Mouse (Mus musculus): Measurements from ENCODE around the gene Rab26. TPM values are rescaled to one million over a fixed set of nuclear protein-coding genes. Genes with fewer than 3 reads are reported as not detected.

Gene Rab26
- total RNA-seq, 4 experiments from 2014 or later: 41.3 to 54.4 (median 48.4) TPM

DNA sequence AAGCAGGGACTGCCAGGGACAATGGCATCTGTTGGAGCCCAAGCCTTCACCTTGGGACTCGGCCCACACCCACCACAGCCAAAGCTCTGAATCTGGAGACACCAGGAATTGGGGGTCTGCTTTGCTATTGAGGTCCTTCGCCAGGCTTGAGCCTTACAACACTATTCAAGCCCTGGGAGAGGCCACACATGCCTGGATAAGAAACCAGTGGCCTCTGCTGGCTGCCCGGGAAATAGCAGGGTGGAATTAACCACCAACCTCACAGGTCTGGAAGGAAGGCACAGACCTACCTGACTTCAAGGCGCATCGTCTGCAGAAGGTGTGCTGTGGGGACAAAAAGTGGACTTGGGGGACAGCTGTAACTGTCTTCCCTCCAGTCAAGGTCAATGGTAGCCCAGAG lies 20.4 kb downstream of the Rab26 start:
- DNase-seq (ENCODE audit: low spot score in 2 of 2): no peak

DNA sequence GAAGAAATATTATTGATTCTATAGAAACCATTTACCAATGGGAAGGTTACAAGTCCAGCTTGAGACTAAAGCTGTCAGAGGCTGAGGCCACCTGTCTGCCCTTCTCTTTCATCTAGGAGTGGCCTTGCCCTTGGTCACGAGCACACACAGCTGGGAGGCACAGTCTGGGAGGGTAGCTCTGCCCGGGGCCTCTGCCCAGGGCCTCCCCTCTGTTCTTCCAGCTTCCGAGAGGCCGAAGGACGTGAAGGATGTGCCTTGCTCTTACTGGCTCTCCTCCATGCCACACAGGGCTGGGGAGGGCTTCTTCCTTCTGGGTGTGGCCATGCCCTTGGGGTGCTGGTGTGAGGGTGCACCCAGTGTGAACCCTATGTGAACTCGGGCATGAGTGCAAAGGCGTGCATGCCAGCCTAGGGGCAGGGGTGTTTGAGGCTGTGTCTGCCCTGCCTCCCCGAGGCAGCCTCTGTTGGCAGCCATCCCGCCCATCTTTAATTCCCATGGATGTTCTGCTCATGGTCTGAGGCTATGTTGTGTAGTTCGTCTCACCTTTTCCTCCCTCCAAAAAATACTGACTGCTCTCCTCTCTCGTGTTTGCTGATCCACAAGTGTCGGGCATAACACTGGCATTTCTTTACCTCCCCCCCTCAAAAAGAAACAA lies 26.1 kb downstream of the Rab26 start:
- peak in 1 of 2 experiments; percentile 18 for DNase-seq (ENCODE audit: low spot score in 2 of 2)

DNA sequence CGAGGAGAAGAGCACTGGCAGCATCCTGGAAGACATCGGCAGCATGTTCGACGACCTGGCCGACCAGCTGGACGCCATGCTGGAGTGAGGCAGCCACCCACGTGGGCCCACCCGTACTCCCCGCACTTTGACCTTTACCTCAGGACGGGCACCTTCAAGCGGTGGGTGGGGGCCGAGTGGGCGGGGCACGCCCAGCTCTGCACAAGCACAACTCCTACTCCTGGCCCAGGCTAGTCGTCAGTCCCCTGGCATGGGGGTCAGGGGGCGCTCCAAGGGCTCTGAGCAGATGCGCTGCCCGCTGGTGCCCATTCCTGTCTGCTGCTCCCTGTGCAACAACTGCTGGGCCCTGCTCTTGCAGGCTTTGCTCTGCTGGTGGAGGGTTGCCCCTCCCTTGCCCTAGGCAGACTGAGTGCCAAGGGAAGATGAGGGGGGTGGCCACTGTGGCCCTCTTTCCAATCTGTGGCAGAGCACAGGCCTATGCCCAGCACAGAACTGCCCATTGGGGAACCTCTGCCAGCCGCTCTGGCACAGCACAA lies 26.8 kb downstream of the Rab26 start:
- DNase-seq (ENCODE audit: low spot score in 2 of 2): peak in 1 of 2 experiments; percentile 59

DNA sequence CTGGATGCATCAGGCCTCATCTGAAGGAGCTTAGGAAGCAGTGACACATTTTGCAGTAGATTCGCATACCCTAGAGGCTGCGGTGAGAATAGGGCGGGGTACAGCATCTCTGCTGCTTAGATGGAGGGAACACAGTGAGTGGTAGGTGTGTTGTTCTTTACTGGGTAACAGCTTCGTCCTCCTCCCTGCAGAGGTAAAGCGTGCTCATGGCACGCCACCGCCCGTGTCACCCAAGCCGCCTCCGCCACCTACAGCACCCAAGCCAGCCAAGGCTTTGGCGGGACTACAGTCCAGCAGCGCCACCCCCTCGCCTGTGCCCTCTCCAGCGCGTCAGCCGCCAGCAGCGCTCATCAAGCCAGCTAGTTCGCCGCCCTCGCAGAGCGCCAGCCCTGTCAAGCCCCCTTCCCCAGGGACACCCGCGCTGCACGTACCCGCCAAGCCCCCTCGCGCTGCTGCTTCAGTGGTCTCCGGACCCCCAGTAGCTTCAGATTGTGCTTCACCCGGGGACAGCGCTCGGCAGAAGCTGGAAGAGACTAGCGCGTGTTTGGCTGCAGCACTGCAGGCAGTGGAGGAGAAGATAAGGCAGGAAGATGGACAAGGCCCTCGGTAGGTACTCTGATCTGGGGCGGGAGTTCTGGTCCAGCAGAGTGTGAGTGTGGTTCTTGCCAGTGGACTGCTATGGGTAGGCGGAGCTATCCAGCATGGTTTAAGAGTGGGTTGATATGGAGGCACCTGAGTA lies 27.5 kb downstream of the Rab26 start:
- DNase-seq (ENCODE audit: low spot score in 2 of 2): peak in 1 of 2 experiments; percentile 74

DNA sequence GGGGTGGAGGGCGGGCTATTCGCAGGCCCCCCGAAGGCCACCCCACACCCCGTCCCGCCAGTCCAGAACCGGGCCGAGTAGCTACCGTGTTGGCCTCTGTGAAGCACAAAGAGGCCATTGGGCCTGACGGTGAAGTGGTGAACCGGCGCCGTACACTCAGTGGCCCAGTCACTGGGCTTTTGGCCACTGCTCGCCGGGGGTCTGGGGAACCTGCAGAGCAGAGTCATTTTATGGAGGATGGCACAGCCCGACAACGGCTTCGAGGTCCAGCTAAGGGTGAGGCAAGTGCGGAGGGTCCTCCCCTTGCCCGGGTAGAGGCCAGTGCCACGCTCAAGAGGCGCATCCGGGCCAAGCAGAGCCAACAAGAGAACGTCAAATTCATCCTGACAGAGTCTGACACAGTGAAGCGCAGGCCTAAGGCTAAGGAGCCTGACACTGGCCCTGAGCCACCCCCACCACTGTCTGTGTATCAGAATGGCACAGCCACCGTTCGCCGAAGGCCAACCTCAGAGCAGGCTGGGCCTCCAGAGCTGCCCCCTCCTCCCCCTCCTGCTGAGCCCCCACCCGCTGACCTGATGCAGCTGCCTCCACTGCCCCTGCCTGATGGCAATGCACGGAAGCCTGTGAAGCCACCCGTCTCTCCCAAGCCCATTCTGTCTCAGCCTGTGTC lies 28.6 kb downstream of the Rab26 start:
- peak in 1 of 2 experiments; percentile 12 for DNase-seq (ENCODE audit: low spot score in 2 of 2)

DNA sequence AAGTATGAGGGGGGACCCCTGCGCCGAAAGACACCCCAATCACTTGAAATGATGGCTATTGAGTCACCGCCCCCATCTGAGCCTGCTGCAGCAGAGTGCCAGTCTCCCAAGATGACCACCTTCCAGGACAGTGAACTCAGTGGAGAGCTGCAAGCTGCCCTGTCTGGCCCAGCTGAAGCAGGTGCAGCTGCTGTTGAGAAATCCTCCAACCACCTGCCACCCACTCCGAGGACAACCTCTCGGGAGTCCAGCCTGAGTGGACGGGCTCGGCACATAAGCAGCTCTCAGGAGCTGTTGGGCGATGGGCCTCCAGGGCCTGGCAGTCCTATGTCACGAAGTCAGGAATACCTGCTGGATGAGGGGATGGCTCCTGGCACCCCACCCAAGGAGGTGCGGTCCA lies 29.9 kb downstream of the Rab26 start:
- no peak for DNase-seq (ENCODE audit: low spot score in 2 of 2)

DNA sequence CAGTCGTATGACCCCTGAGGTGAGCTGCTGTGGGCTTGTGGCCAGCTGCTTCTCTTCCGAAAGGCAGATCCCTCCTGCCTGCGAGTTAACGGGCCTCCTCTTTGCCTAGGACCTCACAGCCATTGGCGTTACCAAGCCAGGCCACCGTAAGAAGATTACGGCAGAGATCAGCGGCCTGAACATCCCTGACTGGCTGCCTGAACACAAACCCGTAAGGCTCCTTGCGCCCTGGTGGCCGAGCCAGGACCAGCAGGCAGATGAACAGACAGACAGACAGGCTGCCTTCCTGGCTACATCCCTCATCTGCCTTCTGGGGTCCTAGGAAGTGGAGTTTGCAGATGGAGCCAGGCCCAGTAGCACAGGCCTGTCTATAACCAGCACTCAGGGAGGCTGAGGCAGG lies 31.8 kb downstream of the Rab26 start:
- no peak for DNase-seq (ENCODE audit: low spot score in 2 of 2)

DNA sequence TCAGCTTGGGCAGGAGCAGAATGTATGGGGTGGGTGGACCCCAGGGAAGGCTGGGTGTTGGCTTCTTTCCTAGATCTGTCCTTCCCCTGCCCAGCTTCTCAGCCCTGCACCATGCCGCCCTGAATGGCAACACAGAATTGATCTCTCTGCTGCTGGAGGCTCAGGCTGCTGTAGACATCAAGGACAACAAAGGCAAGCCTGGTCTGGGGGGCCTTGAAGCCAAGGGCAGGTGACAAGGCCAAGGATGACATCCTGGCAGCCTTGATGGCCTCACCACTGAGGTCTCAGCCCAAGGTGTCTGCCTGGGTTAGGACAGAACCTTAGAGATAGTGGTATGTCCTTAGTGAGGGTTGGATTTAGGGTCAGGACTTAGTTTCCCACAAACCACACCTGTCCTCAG lies 38.0 kb downstream of the Rab26 start:
- DNase-seq (ENCODE audit: low spot score in 2 of 2): peak in 1 of 2 experiments; percentile 13

DNA sequence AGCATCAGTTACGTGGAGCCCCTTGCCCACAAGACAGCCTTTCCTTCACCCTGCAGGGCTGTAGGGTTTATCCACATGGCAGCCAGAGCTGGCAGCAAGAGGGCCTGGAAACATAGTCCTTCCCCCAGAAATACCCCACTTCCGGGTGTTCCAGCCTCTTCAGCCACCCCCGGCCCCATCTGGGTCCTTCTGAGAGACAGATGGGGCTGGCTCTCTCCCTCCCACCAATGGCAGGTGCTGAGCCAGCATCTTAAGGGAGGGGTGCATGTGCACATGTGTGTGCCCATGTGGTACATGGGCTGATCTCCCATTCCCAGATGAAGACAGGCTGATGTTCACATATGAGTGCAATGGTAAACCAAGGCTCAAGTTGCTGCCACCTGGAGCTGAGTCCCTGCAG lies 38.6 kb downstream of the Rab26 start:
- DNase-seq (ENCODE audit: low spot score in 2 of 2): peak in 1 of 2 experiments; percentile 80

DNA sequence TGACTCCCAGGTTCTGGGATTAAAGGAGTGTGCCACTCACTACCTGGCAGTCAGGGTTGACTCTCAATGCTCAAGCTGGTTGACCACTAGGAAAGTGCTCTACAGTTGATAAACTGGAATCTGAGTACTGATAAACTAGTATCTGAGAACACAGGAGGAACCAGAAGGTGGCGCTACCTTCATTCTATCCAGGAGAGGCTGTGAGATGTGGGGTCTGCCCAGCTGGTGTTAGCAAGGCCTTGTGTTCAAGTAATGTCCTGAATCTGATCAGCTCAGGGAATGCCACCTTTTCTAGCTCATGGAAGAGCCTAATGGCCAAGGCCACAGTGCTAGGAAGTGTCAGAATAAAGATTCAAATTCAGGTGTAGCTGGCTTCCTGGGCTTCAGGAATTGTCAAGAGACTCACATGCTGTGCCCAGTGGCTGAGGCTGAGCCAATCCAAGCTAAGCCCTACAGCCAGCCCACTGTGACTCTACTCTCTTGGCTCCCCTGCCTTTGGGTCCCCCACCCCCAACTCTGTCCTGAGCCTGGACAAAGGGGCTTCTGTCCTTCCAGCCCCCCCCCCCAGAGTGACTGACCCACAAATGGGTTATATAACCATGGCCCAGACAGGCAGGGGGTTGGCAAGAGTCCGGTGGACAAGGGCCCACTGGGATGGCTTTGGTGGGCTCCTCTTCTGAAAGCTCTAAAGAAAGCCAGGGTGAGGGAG lies 39.2 kb downstream of the Rab26 start:
- peak in 1 of 2 experiments; percentile 71 for DNase-seq (ENCODE audit: low spot score in 2 of 2)

DNA sequence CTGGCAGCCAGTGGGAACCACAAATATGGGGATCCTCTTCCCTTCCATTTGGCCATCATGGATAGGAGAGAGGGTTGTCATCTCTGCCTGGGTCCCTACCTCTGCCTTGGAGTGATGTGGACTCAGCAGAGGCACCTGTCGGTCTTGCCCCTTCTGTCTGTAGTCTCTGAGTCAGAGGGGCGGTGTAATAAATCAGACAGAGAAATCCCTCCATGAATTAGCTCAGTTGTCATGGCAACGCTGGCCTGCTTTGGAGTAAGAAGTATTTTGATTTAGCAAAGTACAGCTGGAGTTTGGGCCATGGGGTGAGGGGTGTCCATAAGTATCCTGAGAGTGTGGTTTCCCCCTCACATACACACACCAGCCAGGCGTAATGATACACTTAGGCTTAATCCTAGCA lies 43.6 kb downstream of the Rab26 start:
- no peak for DNase-seq (ENCODE audit: low spot score in 2 of 2)

DNA sequence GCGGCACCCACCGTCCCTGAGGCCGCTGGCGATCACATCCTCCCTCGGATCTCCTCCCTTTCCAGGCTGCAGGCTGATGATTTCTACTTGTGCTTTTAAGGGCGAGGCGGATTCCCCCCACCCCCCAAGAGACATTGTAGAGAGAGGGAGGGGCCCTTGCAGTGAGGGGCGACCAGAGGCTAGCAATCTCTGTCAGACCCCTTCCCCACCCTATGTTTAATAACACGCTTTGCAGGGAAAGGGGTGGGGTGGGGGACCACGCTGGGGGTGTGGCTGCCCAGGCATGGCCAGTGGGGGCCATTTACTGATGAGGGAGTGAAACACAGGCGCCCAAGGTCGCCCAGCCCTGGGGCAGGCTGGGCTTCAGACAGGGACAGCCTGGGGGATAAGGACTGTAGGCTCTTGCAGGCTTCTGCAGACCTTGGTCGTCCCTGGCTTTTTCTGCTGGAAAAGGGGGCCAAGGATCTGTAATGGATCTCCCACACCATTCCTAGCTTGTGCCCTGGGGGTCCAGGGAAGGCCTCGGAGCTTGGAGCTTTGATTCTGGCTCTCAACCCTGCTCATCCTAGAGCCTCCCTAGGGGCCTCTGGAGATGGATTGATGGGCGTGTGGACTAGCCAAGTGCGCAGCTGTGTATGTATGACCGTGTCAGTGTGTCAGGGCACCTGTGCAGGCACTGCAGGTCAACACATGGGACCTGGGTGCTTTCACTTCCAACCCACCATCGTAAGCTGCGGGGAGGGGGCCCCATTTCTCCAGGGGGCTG lies 44.6 kb downstream of the Rab26 start:
- DNase-seq (ENCODE audit: low spot score in 2 of 2): no peak

DNA sequence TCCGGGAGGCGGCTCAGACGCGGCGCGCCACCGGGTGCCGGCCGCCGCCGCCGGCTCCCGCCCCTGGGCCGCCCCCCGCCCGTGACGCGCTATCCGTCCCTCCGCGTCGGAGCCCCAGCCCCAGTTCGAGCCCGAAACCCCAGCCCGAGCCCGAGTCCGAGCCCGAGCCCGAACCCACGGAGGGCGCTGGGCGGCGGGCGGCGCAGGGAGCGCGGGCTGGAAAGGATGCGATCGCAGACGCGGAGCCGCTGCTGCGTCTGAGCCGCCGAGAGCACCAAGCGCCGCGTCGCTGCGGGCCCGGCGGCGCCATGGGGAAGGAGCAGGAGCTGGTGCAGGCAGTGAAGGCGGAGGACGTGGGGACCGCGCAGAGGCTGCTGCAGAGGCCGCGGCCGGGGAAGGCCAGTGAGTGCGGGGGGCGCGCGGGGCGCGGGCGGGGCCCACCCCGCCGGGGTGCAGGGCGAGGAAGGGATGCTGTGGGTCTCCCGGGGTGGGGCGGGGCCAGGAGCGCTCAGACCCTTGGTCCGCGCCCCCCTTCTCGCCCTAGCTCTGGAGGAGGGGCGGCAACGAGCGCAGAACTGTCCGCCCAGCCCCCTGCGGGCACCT lies 45.2 kb downstream of the Rab26 start:
- peak in 1 of 2 experiments; percentile 33 for DNase-seq (ENCODE audit: low spot score in 2 of 2)

DNA sequence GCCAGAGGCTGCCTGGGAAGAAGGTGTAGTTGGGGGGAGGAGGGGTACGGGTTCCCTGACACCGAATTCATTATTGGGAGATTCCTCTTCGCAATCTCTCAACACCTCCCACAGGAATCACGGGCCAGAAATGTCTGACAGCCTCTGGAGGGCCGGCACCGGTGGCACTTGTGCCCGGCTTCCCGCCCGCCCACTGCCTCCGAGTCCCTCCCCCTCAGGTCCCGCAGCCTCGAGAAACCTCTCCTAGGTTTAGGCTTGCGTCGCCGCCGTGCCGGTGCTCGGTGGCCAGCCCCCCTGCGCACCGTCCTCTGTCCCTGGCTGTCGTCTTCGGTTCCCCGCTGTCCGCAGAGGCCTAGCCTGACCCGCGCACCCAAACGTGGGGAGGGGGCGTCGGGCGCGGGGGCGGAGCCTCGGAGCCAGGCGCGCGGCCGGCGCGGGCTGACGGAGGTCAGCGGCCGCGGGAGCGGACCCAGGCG lies 45.8 kb downstream of the Rab26 start, which contains the start of gene Caskin1:
Caskin1 (plus strand) TSS at position 416 of the 476 bp plus-strand sequence.
- DNase-seq (ENCODE audit: low spot score in 2 of 2): peak in 1 of 2 experiments; percentile 77

DNA sequence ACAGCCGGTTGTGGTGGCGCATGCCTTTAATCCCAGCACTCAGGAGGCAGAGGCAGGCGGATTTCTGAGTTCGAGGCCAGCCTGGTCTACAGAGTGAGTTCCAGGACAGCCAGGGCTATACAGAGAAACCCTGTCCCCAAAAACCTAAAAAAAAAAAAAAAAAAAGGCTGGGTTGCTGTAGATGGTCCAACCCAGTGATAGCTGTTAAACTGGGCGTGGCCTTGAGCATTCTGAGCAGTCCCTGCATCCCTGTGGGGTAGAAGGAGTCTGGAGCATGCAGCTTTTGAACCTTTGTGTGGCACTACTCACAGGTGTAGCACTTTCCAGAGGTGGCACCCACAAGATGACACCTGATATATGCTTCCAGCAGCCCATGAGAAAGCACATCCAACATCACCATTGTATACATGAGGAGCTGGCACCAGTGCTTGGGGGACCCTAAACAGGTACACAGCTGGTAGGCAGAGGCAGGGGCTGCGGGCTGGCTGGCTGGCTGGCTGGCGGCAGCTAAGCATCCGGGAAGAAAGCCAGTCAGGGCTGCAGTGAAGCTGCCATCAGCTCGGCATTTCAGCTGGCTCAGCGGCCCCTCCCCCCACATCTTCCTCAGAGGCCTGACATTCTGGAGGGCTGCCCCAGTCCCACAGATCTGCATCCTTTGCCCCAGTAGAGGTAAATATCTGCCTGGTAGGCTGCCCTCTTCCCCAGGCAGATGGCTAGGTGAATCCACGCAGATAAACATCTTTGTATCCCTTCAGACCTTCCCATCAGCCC lies 48.7 kb downstream of the Rab26 start:
- no peak for DNase-seq (ENCODE audit: low spot score in 2 of 2)

DNA sequence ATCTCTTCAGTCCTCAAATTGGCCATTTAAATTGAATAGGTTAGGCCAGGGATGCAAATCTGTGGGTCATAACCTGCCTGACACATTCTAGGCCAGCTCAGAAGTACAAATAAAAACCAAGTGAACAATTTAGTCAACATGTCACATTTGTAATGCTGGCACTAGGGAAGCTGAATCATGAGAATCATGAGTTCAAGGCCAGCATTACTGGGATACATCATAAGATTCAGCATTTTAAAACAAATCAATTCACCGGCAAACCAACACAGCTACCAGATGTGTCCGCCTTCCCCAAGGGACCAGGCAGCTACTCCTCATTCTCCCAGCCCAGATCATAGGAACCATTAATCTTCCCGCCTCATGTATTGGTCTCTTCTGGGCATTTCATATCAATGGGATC lies 50.5 kb downstream of the Rab26 start:
- no peak for DNase-seq (ENCODE audit: low spot score in 2 of 2)

DNA sequence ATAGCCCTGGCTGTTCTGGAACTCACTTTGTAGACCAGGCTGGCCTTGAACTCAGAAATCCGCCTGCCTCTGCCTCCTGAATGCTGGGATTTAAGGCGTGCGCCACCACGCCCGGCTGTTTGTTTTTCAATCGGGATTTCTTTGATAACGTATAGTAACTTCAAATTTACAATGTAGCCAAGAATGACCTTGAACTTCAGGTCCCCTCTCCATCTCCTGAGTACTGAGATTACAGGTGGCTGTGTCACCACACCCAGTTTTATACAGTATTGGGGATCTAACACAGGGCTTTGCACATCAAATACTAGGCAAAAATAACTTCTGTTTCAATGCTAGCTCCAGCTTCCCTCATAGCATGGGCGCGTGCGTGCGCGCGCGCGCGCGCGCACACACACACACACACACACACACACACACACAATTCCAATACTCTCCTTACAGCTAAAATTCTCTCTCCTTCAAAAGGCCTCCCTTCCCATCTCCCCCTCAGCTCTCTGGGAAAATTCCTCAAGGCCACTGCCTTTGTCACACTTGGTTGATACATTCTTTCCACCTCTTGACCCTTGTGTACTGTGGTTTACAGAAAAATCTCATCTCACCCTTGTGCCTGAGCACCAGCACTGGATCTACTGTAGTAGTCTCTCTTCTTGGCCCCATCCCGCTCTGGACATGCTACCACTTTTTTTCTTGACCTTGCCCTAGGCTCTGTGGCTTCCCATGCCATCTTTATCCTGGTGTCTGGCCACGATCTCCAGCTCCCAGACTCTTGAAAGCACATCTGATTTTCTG lies 52.8 kb downstream of the Rab26 start:
- DNase-seq (ENCODE audit: low spot score in 2 of 2): no peak

DNA sequence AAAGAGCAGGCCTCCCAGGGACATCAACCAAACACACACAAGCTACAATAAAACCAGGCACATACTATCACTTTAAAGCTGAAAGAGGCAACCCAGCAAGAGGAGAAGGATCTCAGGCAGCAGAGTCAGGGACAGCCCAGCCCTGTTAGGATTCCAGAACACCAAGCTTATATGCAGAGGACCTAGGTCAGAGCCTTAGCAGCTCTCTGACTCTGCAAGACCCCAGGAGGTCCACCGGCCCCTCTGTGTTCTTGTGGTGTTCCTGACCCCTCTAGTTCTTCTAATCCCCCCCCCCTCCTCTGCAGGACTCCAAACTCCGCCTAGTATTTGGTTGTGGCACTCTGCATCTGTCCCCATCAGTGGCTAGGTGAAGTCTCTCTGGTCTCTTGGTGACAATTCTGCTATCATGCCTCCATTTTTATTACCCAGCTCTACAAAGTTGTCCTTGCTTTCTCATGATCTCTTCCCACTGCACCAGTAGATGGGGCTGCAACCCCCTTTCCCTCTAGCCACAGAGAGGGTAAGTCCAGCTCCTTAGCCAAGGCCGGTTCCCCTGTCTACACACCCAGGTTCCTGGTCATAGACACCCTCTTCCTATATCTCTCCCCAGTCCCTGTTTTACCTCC lies 53.7 kb downstream of the Rab26 start:
- no peak for DNase-seq (ENCODE audit: low spot score in 2 of 2)

Data from left cerebral cortex, adult 8-10 months (tissue).